Mouse (Mus musculus) heart, adult 2 months (tissue): ENCODE results near the gene Gm49318. TPM values are rescaled to one million over a fixed set of nuclear protein-coding genes. Genes with fewer than 3 reads are reported as not detected.

Source experiments
- DNase-seq, 2 experiments: peaks; one replicate each; pipeline ENCODE4 v3.0.0; 2021
- H3K27ac ChIP-seq: fragments of 200-600 bp; 2 replicates; pipeline ENCODE4 v1.8.1; 2022
- H3K27me3 ChIP-seq: fragments of 200-500 bp; 2 replicates; pipeline ENCODE4 v1.6.1; 2012; ENCODE audit warnings: mild to moderate bottlenecking, low read length, inconsistent platforms, mixed read lengths; ENCODE audit not compliant: control insufficient read depth, insufficient read depth
- H3K36me3 ChIP-seq: fragments of 200-500 bp; 2 replicates; pipeline ENCODE4 v1.6.1; 2012; ENCODE audit warnings: low read length, inconsistent platforms; ENCODE audit not compliant: control insufficient read depth, insufficient read depth
- H3K4me1 ChIP-seq: fragments of 200-500 bp; 2 replicates; pipeline ENCODE4 v1.6.1; 2011; ENCODE audit warnings: low read length; ENCODE audit not compliant: control insufficient read depth, insufficient read depth
- H3K4me3 ChIP-seq: fragments of 200-600 bp; 2 replicates; pipeline ENCODE4 v1.8.1; 2022
- H3K79me2 ChIP-seq: fragments of 200-500 bp; replicated peaks from 2 replicates; pipeline ENCODE4 v1.6.1; 2012; ENCODE audit warnings: mild to moderate bottlenecking, inconsistent platforms, low read length, moderate library complexity, mixed read lengths; ENCODE audit not compliant: control insufficient read depth, insufficient read depth
- H3K9ac ChIP-seq: fragments of 200-500 bp; 2 replicates; pipeline ENCODE4 v1.6.1; 2012; ENCODE audit warnings: low read depth, mild to moderate bottlenecking, control low read depth, inconsistent platforms, low read length, mixed read lengths
- CTCF ChIP-seq: fragments of 200-600 bp; IDR thresholded peaks from 2 replicates; pipeline ENCODE4 v1.8.1; 2022; ENCODE audit warnings: antibody characterized with exemption, mild to moderate bottlenecking, moderate library complexity
- EP300 ChIP-seq: fragments of 200-500 bp; IDR thresholded peaks from 2 replicates; pipeline ENCODE4 v1.6.1; 2011; ENCODE audit warnings: low read depth, low read length, control low read depth; ENCODE audit not compliant: insufficient read depth
- POLR2A ChIP-seq: fragments of 200-500 bp; IDR thresholded peaks from 2 replicates; pipeline ENCODE4 v1.6.1; 2011; ENCODE audit warnings: mild to moderate bottlenecking, low read depth, low read length, control low read depth; ENCODE audit not compliant: insufficient read depth
- WGBS: fragments of 180-500 bp; shearing (Covaris S2); methylation state at CpG from one replicate; pipeline ENCODE4 v1.1.7; 2018; 5-methylcytosine and 5-hydroxymethylcytosine counted together
- intact Hi-C: fragments of 180-260 bp; cut with DNase I; formaldehyde crosslinking; loops from one replicate; pipeline ENCODE4 v1.15.1; 2025
- polyA plus RNA-seq: library from polyadenylated mRNA; depleted of rRNA; stranded (reverse); fragments of >200 nt; gene quantifications from 2 replicates; pipeline ENCODE4 v1.2.3, GENCODE M21; 2012
- total RNA-seq, 2 experiments: library from RNA; stranded (reverse); gene quantifications; 2 replicates each; pipeline ENCODE4 v1.2.3; 2021

The Gm49318 gene
- total and polyA plus RNA-seq, 3 experiments, result 0.52 TPM; not detected in 2

GRCm38 (mm10) chr9:22049721-22050270 is 21.3 kb downstream of the Gm49318 start:
- Histone ChIP-seq H3K4me3 (no peak overlapping the region), H3K36me3 (no peaks in the 10 kb centered on the region), H3K79me2 (no peaks in the 10 kb centered on the region), H3K4me1 (no peaks in the 10 kb centered on the region), H3K27me3 (peaks cover 14% of the 10 kb centered on the region), H3K27ac (no peak overlapping the region), H3K9ac (no peak overlapping the region)
- intact Hi-C loops, result no loop called here
- DNase-seq, result no peak
- WGBS, result 51% methylated on average over 4 of the region's 4 CpGs
- TF ChIP-seq POLR2A, result no peak
- TF ChIP-seq EP300, result no peak
- TF ChIP-seq CTCF, result no peak

GRCm38 (mm10) chr9:22049315-22049714 is 21.7 kb downstream of the Gm49318 start:
- no peak for TF ChIP-seq EP300
- no peak for TF ChIP-seq POLR2A
- no peak for TF ChIP-seq CTCF
- 60% methylated on average over 11 of the region's 11 CpGs for WGBS
- no peaks in the 10 kb centered on the region for H3K79me2 ChIP-seq
- DNase-seq, result no peak
- H3K27me3 ChIP-seq, result peaks cover 14% of the 10 kb centered on the region
- no peaks in the 10 kb centered on the region for H3K4me1 ChIP-seq
- H3K4me3 ChIP-seq, result no peak overlapping the region
- H3K9ac ChIP-seq, result no peak overlapping the region
- no peak overlapping the region for H3K27ac ChIP-seq
- no peaks in the 10 kb centered on the region for H3K36me3 ChIP-seq
- intact Hi-C loops, result no loop called here

- no peak for TF ChIP-seq CTCF
- TF ChIP-seq POLR2A, result no peak
- TF ChIP-seq EP300, result no peak
- H3K79me2 ChIP-seq, result no peaks in the 10 kb centered on the region
- H3K27ac ChIP-seq, result no peak overlapping the region
- H3K9ac ChIP-seq, result no peak overlapping the region
- no peaks in the 10 kb centered on the region for H3K36me3 ChIP-seq
- no peak overlapping the region for H3K4me3 ChIP-seq
- no peak for DNase-seq
- WGBS, result 45% methylated on average over 9 of the region's 9 CpGs
- peaks cover 14% of the 10 kb centered on the region for H3K27me3 ChIP-seq
- intact Hi-C loops, result no loop called here
- no peaks in the 10 kb centered on the region for H3K4me1 ChIP-seq
Observed at GRCm38 (mm10) chr9:22047329-22047728, 23.7 kb downstream of the Gm49318 start.

- Histone ChIP-seq H3K4me1 (no peaks in the 10 kb centered on the region), H3K4me3 (no peak overlapping the region), H3K27me3 (0 out of 2 replicates have a peak, but pooled peaks cover 2% of the 10 kb centered on the region), H3K79me2 (no peaks in the 10 kb centered on the region), H3K27ac (no peak overlapping the region), H3K9ac (no peak overlapping the region), H3K36me3 (no peaks in the 10 kb centered on the region)
- DNase-seq, result no peak
- TF ChIP-seq EP300, result no peak
- TF ChIP-seq POLR2A, result no peak
- no peak for TF ChIP-seq CTCF
- intact Hi-C loops, result no loop called here
- 71% methylated on average over 2 of the region's 2 CpGs for WGBS
Observed at GRCm38 (mm10) chr9:22041832-22042231, 29.2 kb downstream of the Gm49318 start.

- no peak for DNase-seq
- 63% methylated on average over 10 of the region's 10 CpGs for WGBS
- H3K4me3 ChIP-seq, result no peak overlapping the region
- H3K4me1 ChIP-seq, result no peaks in the 10 kb centered on the region
- intact Hi-C loops, result no loop called here
- TF ChIP-seq EP300 (no peak), POLR2A (no peak), CTCF (no peak)
- no peaks in the 10 kb centered on the region for H3K79me2 ChIP-seq
- no peak overlapping the region for H3K9ac ChIP-seq
- H3K36me3 ChIP-seq, result no peaks in the 10 kb centered on the region
- no peak overlapping the region for H3K27ac ChIP-seq
- H3K27me3 ChIP-seq, result 0 out of 2 replicates have a peak, but pooled peaks cover 2% of the 10 kb centered on the region
Observed at GRCm38 (mm10) chr9:22037826-22038225, 33.2 kb downstream of the Gm49318 start.

GRCm38 (mm10) chr9:22035300-22036044 is 35.6 kb downstream of the Gm49318 start:
- Histone ChIP-seq H3K79me2 (no peaks in the 10 kb centered on the region), H3K9ac (no peak overlapping the region), H3K4me3 (no peak overlapping the region), H3K27ac (no peak overlapping the region), H3K27me3 (0 out of 2 replicates have a peak, but pooled peaks cover 2% of the 10 kb centered on the region), H3K4me1 (no peaks in the 10 kb centered on the region), H3K36me3 (no peaks in the 10 kb centered on the region)
- TF ChIP-seq POLR2A (no peak), CTCF (no peak), EP300 (no peak)
- intact Hi-C loops, result no loop called here
- no peak for DNase-seq
- WGBS, result 54% methylated on average over 6 of the region's 6 CpGs
